Mouse (Mus musculus) forebrain, postnatal 0 days (tissue): ENCODE data around the gene Ntn1. TPM values are rescaled to one million over a fixed set of nuclear protein-coding genes. Genes with fewer than 3 reads are reported as not detected.
A peak's percentile ranks its signal among the peaks of the same experiment; 100 is the strongest.

Source experiments
- ATAC-seq: fragments of 200-750 bp; cut with Nextera tagmentation; 2 replicates; pipeline ENCODE4 v1.8.0; 2017; ENCODE audit warnings: mild to moderate bottlenecking, moderate library complexity
- DNase-seq: peaks from one replicate; pipeline ENCODE4 v3.0.0-alpha.2; 2015
- H3K27ac ChIP-seq: fragments of 300-500 bp; sonication (generic); 2 replicates; pipeline ENCODE4 v1.5.1; 2014; ENCODE audit warnings: low read depth, mild to moderate bottlenecking, antibody characterized with exemption, low read length, moderate library complexity, mixed read lengths
- H3K27me3 ChIP-seq: fragments of 300-500 bp; sonication (generic); 2 replicates; pipeline ENCODE4 v1.6.1; 2014; ENCODE audit warnings: mild to moderate bottlenecking, low read length, mixed read lengths; ENCODE audit not compliant: insufficient read depth
- H3K36me3 ChIP-seq: fragments of 300-500 bp; sonication (generic); 2 replicates; pipeline ENCODE4 v1.6.1; 2014; ENCODE audit warnings: mild to moderate bottlenecking, moderate library complexity; ENCODE audit not compliant: insufficient read depth
- H3K4me1 ChIP-seq: fragments of 300-500 bp; sonication (generic); 2 replicates; pipeline ENCODE4 v1.6.1; 2014; ENCODE audit warnings: antibody characterized with exemption; ENCODE audit not compliant: insufficient read depth
- H3K4me2 ChIP-seq: fragments of 300-500 bp; sonication (generic); 2 replicates; pipeline ENCODE4 v1.6.1; 2014; ENCODE audit warnings: low read depth, mild to moderate bottlenecking, moderate library complexity
- H3K4me3 ChIP-seq: fragments of 300-500 bp; sonication (generic); 2 replicates; pipeline ENCODE4 v1.5.1; 2014; ENCODE audit warnings: low read depth, low read length, mixed read lengths
- H3K9ac ChIP-seq: fragments of 300-500 bp; sonication (generic); 2 replicates; pipeline ENCODE4 v1.6.1; 2014; ENCODE audit warnings: mild to moderate bottlenecking
- H3K9me3 ChIP-seq: fragments of 300-500 bp; sonication (generic); 2 replicates; pipeline ENCODE4 v1.6.1; 2016; ENCODE audit warnings: low read length
- CTCF ChIP-seq: sonication (generic); IDR thresholded peaks from 2 replicates; pipeline ENCODE4 v1.5.1; 2016; ENCODE audit warnings: antibody characterized with exemption, control low read depth, low read depth
- WGBS: fragments of 180-500 bp; shearing (Covaris S2); extraction: QIAGEN DNeasy Blood & Tissue Kit; methylation state at CpG from one replicate; pipeline ENCODE4 v1.1.7; 2014; 5-methylcytosine and 5-hydroxymethylcytosine counted together
- polyA plus RNA-seq: library from polyadenylated mRNA; unstranded; fragments of >200 nt; fragmentation: Nextera tagmentation; extraction: Ambion mirVana; gene quantifications from 2 replicates; pipeline ENCODE4 v1.2.1, GENCODE M21; 2015
- total RNA-seq: library from RNA; depleted of rRNA; stranded (reverse); fragments of >200 nt; gene quantifications from 2 replicates; pipeline ENCODE4 v1.2.3, GENCODE M21; 2014

The Ntn1 gene
- total and polyA plus RNA-seq, 2 experiments from 2014 or later, result 6.0 to 35.5 TPM

DNA sequence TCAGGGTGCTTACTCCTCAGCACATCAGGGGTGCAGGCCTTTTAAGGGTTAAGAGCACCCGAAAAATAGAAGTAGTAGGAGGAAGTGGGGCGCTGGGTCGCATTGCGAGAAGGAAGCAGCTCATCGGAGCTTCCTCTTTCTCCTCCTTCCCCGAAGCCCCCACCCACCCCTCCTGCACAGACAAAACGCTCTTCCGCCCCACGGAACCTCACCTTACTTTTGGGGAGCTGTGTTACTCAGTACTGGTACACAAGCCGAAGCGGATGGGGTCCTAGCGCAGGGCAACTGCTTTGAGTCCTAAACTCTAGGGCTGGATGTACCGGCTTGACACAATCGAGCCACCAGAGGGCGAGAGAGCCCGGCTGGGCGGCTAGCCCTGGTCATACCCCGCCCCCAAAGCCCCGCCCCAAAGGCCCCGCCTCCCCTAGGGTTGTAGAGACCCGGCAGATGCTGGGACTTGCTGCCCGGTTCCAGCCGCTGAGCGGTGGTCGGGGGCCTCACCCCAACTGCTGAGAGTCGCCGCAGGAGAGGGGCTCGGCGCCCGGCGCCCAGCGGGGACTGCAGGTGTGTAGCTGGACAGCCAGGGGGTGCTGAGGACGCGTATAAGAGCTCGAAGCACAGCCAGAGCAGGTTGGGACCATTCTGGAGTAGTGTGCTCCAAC lies 31.2 kb upstream of the Ntn1 start, which contains the start of gene Pik3r5:
Gene Pik3r5 (plus strand): TSS at position 423 of the 662 bp plus-strand sequence.
- 12% methylated on average over 35 of the region's 35 CpGs for WGBS
- Histone ChIP-seq H3K9me3 (no peaks in the 10 kb centered on the region), H3K4me2 (peak within 1 kb of the TSS; percentile 51), H3K4me3 (peak within 1 kb of the TSS; percentile 35), H3K4me1 (no peaks in the 10 kb centered on the region), H3K9ac (no peak within 1 kb of the TSS), H3K36me3 (no peaks in the 10 kb centered on the region), H3K27me3 (peaks cover 7% of the 10 kb centered on the region; the same call in 1 of the 2 replicates), H3K27ac (no peak within 1 kb of the TSS)
- peak; percentile 67 for DNase-seq
- ATAC-seq, result peak; percentile 86
- peak; percentile 61 for TF ChIP-seq CTCF

DNA sequence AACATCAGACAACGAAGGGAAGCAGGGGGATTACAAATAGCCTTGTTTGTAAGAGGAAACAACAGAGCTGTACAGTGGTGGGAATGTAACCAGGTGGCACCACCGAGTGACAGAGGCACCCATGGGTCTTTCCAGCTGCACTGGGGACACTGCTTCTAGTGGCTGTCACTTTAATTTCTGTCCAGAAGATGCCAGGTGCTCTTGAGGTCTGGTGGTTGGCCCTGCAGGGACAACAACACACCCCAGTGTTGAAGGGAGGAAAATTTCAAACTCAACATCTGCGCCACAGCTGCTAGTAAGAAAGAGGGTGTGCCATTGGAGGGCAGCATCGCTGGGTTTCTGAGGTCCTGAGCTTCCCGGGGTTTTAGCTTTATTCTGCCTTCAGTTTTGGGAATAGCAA lies 30.0 kb upstream of the Ntn1 start:
- DNase-seq, result no peak
- 72% methylated on average over 5 of the region's 5 CpGs for WGBS
- H3K27me3 ChIP-seq, result peaks cover 7% of the 10 kb centered on the region; the same call in 1 of the 2 replicates
- H3K4me2 ChIP-seq, result no peak overlapping the region
- no peaks in the 10 kb centered on the region for H3K9me3 ChIP-seq
- no peak overlapping the region for H3K27ac ChIP-seq
- no peak for ATAC-seq
- no peaks in the 10 kb centered on the region for H3K36me3 ChIP-seq
- H3K4me3 ChIP-seq, result no peak overlapping the region
- no peaks in the 10 kb centered on the region for H3K4me1 ChIP-seq
- TF ChIP-seq CTCF, result no peak
- H3K9ac ChIP-seq, result no peak overlapping the region

DNA sequence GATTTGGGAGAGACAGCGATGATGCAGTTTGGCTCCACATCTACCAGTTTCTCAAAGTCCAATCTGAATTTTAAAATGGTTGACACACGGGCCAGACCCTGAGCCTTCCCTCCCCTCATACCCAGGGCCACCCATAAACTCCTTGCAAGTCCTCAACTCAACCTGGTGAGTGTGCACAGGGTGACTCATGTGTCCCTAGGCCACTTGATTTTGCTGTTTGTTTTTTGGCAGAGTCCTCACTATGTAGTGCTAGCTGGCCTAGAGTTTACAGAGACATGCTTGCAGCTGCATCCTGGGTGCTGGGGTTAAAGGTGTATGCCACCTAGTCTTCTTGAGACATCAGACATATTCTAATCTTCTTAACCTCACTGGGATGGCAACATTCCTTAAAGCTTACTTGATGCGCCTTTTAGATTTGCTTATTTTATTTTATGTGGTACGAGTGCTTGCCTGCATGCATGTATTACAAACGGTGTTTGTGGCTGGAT lies 26.5 kb upstream of the Ntn1 start:
- no peak overlapping the region for H3K9ac ChIP-seq
- H3K9me3 ChIP-seq, result no peaks in the 10 kb centered on the region
- H3K4me1 ChIP-seq, result no peaks in the 10 kb centered on the region
- H3K27ac ChIP-seq, result no peak overlapping the region
- no peaks in the 10 kb centered on the region for H3K36me3 ChIP-seq
- H3K4me3 ChIP-seq, result no peak overlapping the region
- DNase-seq, result no peak
- WGBS, result 81% methylated on average over 5 of the region's 5 CpGs
- no peak for ATAC-seq
- H3K4me2 ChIP-seq, result no peak overlapping the region
- H3K27me3 ChIP-seq, result peaks cover 7% of the 10 kb centered on the region; the same call in 1 of the 2 replicates
- TF ChIP-seq CTCF, result no peak

DNA sequence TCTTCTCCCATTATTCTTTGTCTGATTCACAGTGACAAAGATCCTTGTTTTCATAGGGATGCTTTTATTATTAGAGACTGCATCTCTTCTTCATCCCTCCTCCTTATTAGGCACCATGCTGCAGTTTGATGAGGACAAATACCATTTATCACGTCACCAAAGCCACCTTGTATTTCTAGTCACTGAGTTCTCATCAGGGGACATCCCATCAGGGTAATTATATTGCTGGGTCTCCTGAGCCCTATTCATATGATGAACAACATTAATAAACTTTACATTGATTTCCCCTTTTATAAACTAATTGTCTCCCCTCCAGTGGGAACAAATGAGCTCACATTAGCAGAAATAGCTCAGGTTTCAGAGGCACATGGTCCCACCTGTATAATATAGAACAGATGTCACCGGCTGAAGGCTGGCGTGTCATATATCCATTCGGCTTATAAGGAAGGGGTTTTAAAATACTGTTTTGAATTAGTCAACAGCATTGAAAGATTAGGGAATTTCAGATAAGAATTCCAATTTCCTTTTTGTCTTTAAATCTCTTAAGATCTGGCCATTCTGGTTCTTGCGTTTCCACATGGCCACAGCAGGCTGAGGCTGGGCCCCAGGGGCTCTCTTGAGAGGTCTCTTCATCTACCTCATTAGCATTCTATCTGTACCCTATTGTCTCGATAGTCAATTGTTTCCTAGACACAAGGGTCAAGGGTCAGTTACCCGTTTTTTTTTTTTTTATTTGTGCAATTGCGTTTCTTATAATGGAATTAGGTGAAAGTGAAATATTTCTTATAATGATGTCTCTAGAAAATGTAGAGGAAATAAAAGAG lies 25.1 kb upstream of the Ntn1 start:
- no peak overlapping the region for H3K4me3 ChIP-seq
- ATAC-seq, result no peak

DNA sequence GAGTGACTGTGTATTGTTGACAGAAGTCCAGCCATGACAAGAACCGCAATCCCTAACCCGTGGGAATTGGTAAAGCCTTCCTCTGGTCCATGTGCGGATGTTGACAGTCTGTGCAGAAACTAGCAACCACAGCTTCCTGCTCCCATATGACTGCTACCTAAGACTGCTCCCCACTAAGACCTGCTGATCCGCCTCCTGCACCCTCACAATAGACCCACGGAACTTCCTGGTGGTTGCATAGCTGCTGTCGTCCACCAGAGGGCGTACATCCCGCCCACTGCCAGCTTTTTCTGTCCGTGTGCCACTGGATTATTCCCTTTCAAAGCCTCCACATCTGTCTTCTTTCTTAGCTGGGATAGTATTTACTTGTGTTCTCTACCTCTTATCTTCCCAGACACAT lies 17.2 kb upstream of the Ntn1 start:
- Histone ChIP-seq H3K4me1 (no peaks in the 10 kb centered on the region), H3K36me3 (no peaks in the 10 kb centered on the region), H3K4me3 (no peak overlapping the region), H3K27ac (no peak overlapping the region), H3K4me2 (no peak overlapping the region), H3K9me3 (no peaks in the 10 kb centered on the region), H3K27me3 (no peaks in the 10 kb centered on the region), H3K9ac (no peak overlapping the region)
- ATAC-seq (no peak), DNase-seq (no peak)
- WGBS, result 40% methylated on average over 9 of the region's 9 CpGs
- peak; percentile 73 for TF ChIP-seq CTCF

More for the DNA sequence above, 25.1 kb upstream of the Ntn1 start:
- H3K4me2 ChIP-seq, result no peak overlapping the region
- H3K27me3 ChIP-seq, result no peaks in the 10 kb centered on the region
- no peaks in the 10 kb centered on the region for H3K4me1 ChIP-seq
- H3K36me3 ChIP-seq, result no peaks in the 10 kb centered on the region
- no peak for TF ChIP-seq CTCF
- 33% methylated on average over 8 of the region's 8 CpGs for WGBS
- no peak overlapping the region for H3K27ac ChIP-seq
- DNase-seq, result no peak
- no peak overlapping the region for H3K9ac ChIP-seq
- no peaks in the 10 kb centered on the region for H3K9me3 ChIP-seq

DNA sequence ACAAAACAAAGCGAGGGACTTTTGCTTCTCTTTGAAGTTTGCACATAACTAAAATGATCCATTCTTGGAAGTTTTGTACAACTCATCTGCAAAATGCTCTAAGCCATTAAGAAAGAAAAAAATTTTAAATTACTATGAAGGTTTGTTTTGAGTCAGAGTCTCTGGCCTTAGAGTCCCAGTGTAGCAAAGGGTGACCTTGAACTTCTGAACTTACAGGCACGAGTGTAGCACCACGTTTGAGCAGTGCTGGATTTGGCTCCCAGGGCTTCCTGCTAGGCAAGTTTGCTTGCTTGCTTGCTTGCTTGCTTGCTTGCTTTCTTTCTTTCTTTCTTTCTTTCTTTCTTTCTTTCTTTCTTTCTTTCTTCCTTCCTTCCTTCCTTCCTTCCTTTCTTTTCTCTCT lies 16.4 kb upstream of the Ntn1 start:
- ATAC-seq (no peak), DNase-seq (no peak)
- Histone ChIP-seq H3K9me3 (no peaks in the 10 kb centered on the region), H3K36me3 (no peaks in the 10 kb centered on the region), H3K4me1 (no peaks in the 10 kb centered on the region), H3K9ac (no peak overlapping the region), H3K4me3 (no peak overlapping the region), H3K27me3 (no peaks in the 10 kb centered on the region), H3K4me2 (no peak overlapping the region), H3K27ac (no peak overlapping the region)
- WGBS, result 72% methylated on average over 3 of the region's 3 CpGs
- TF ChIP-seq CTCF, result no peak

DNA sequence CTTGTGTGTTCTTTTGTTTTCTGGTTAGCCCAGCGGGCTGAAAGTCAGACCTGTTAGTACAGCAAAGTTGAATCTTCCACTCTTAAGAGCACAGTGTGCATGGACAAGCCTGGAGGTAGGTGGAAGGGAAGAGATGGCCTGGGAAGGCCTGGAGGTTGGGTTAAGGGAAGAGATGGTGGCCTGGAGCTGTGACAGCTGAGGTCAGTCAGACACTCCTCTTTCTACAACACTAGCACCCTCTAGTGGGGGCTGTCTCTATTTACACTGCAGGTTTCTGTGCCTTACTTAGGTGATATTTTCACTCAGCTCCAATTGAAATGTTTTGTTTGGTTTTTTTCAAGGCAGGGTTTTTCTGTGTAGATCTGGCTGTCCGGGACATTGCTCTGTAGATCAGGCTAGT lies 7.5 kb upstream of the Ntn1 start:
- no peaks in the 10 kb centered on the region for H3K9me3 ChIP-seq
- WGBS, result 51% methylated on average over 2 of the region's 2 CpGs
- H3K27me3 ChIP-seq, result no peaks in the 10 kb centered on the region
- H3K36me3 ChIP-seq, result no peaks in the 10 kb centered on the region
- peak; percentile 89 for TF ChIP-seq CTCF
- no peak overlapping the region for H3K27ac ChIP-seq
- H3K4me1 ChIP-seq, result no peaks in the 10 kb centered on the region
- no peak overlapping the region for H3K9ac ChIP-seq
- H3K4me3 ChIP-seq, result no peak overlapping the region
- H3K4me2 ChIP-seq, result no peak overlapping the region
- DNase-seq (peak; percentile 86), ATAC-seq (peak; percentile 38; the same call in 1 of the 2 replicates)
